Comparison of ENCODE assay signal across 8 mouse cellular contexts in genomic region chr2:72674229-72674628, GRCm38 (mm10).
DNase-seq lines count a peak whose midpoint lies in the region; ATAC-seq and TF ChIP-seq lines count a peak whose summit lies in the region.
"Had no signal": no experiment of that assay in that cellular context is flagged by ENCODE, and none has a peak within 500 bp of the region (broad histone marks: within the 10 kb centered on the region; RNA-seq: fewer than 3 reads in every experiment).

No protein-coding gene starts in this region.

- no peaks in the 10 kb centered on the region for H3K27me3 ChIP-seq in forebrain, embryonic 16.5 days (replicated peaks; ENCODE audit: control insufficient read depth, insufficient read depth, low read length)
- no peaks in the 10 kb centered on the region for H3K27me3 ChIP-seq in kidney, postnatal 0 days (ENCODE audit: insufficient read depth, low read length)
- no peaks in the 10 kb centered on the region for H3K27me3 ChIP-seq in neural tube, embryonic 11.5 days (ENCODE audit: control insufficient read depth, insufficient read depth, low read length)
- H3K27me3 ChIP-seq: limb, embryonic 15.5 days had no signal

- no peak overlapping the region for H3K4me3 ChIP-seq in forebrain, embryonic 16.5 days (replicated peaks; ENCODE audit: low read length)
- H3K4me3 ChIP-seq in kidney, postnatal 0 days (replicated peaks; ENCODE audit: low read depth, low read length), result no peak overlapping the region
- no peak overlapping the region for H3K4me3 ChIP-seq in neural tube, embryonic 11.5 days (ENCODE audit: low read depth, low read length)
- H3K4me3 ChIP-seq: limb, embryonic 15.5 days had no signal

- TF ChIP-seq CTCF in kidney, postnatal 0 days (IDR thresholded peaks at IDR 0.05; ENCODE audit: low read depth), result no peak

- peak; percentile 63 for ATAC-seq in forebrain, embryonic 16.5 days
- peak; percentile 54; the same call in 1 of the 2 replicates for ATAC-seq in kidney, postnatal 0 days (replicated peaks; ENCODE audit: low FRiP score, low read depth)
- ATAC-seq in neural tube, embryonic 11.5 days (ENCODE audit: insufficient read depth, low FRiP score, low TSS enrichment), result no peak
- no peak for ATAC-seq in erythroblast, adult 5-6 weeks (replicated peaks; ENCODE audit: low FRiP score, poor library complexity, severe bottlenecking)

- H3K9ac ChIP-seq in forebrain, embryonic 16.5 days (replicated peaks; ENCODE audit: low read depth, low read length), result no peak overlapping the region
- no peak overlapping the region for H3K9ac ChIP-seq in kidney, postnatal 0 days (ENCODE audit: low read depth, low read length)
- H3K9ac ChIP-seq in neural tube, embryonic 11.5 days (ENCODE audit: low read length), result no peak overlapping the region
- H3K9ac ChIP-seq: limb, embryonic 15.5 days had no signal

- H3K4me1 ChIP-seq in forebrain, embryonic 16.5 days (replicated peaks; ENCODE audit: control insufficient read depth, insufficient read depth, low read length), result peaks cover 18% of the 10 kb centered on the region
- H3K4me1 ChIP-seq in kidney, postnatal 0 days (replicated peaks; ENCODE audit: insufficient read depth, low read length), result no peaks in the 10 kb centered on the region
- H3K4me1 ChIP-seq in neural tube, embryonic 11.5 days (ENCODE audit: control insufficient read depth, insufficient read depth, low read length), result no peaks in the 10 kb centered on the region

- no peaks in the 10 kb centered on the region for H3K9me3 ChIP-seq in forebrain, embryonic 16.5 days (ENCODE audit: control insufficient read depth, low read length)
- H3K9me3 ChIP-seq in kidney, postnatal 0 days (replicated peaks; ENCODE audit: low read length), result no peaks in the 10 kb centered on the region
- no peaks in the 10 kb centered on the region for H3K9me3 ChIP-seq in neural tube, embryonic 11.5 days (ENCODE audit: control insufficient read depth, low read length)
- H3K9me3 ChIP-seq: limb, embryonic 15.5 days had no signal

- H3K36me3 ChIP-seq in forebrain, embryonic 16.5 days (ENCODE audit: control insufficient read depth, insufficient read depth), result no peaks in the 10 kb centered on the region
- H3K36me3 ChIP-seq in kidney, postnatal 0 days (ENCODE audit: insufficient read depth, low read length), result no peaks in the 10 kb centered on the region
- H3K36me3 ChIP-seq in neural tube, embryonic 11.5 days (ENCODE audit: control insufficient read depth, insufficient read depth, low read length), result no peaks in the 10 kb centered on the region
- H3K36me3 ChIP-seq: limb, embryonic 15.5 days had no signal

- H3K27ac ChIP-seq in forebrain, embryonic 16.5 days (ENCODE audit: low read length), result no peak overlapping the region
- no peak overlapping the region for H3K27ac ChIP-seq in kidney, postnatal 0 days
- no peak overlapping the region for H3K27ac ChIP-seq in neural tube, embryonic 11.5 days (ENCODE audit: low read depth, low read length)
- H3K27ac ChIP-seq: limb, embryonic 15.5 days had no signal

- 18% methylated on average over 4 of the region's 4 CpGs for WGBS in forebrain, embryonic 16.5 days
- WGBS in kidney, postnatal 0 days, result 13% methylated on average over 4 of the region's 4 CpGs
- 15% methylated on average over 4 of the region's 4 CpGs for WGBS in neural tube, embryonic 11.5 days

- H3K4me2 ChIP-seq in forebrain, embryonic 16.5 days (ENCODE audit: low read length), result no peak overlapping the region
- no peak overlapping the region; the same call in 1 of the 2 replicates for H3K4me2 ChIP-seq in kidney, postnatal 0 days (ENCODE audit: low read length)
- H3K4me2 ChIP-seq in neural tube, embryonic 11.5 days (ENCODE audit: low read depth), result no peak overlapping the region
- H3K4me2 ChIP-seq: limb, embryonic 15.5 days had no signal

- DNase-seq in urinary bladder, postnatal 14 days (ENCODE audit: low spot score), result peak; percentile 33
- no peak for DNase-seq in urinary bladder, postnatal 10 days (ENCODE audit: low spot score)
- peak; percentile 85 for DNase-seq in kidney, postnatal 0 days (ENCODE audit: low spot score)
- peak; percentile 23 for DNase-seq in neural tube, embryonic 11.5 days (ENCODE audit: low spot score)
- DNase-seq in c-Kit-positive CD71-positive TER-119-positive erythroid progenitor cells, embryonic 14.5 days (ENCODE audit: low spot score), result no peak

Comparison
In these comparisons a context has a peak if more than half of its experiments do, and no peak if none do; other contexts are left out.
1. DNase-seq: peak in urinary bladder, postnatal 14 days (single experiment), kidney, postnatal 0 days (single experiment) and neural tube, embryonic 11.5 days (single experiment); none in urinary bladder, postnatal 10 days (single experiment) and c-Kit-positive CD71-positive TER-119-positive erythroid progenitor cells, embryonic 14.5 days (single experiment).
2. ATAC-seq: peak in forebrain, embryonic 16.5 days (single experiment) and kidney, postnatal 0 days (single experiment); none in neural tube, embryonic 11.5 days (single experiment) and erythroblast, adult 5-6 weeks (single experiment).